Mouse (Mus musculus) hematopoietic multipotent progenitor cell, adult 10-12 weeks (in vitro differentiated cells): ENCODE measurements around the gene Rorc. TPM values are rescaled to one million over a fixed set of nuclear protein-coding genes. Genes with fewer than 3 reads are reported as not detected.

Experiments
- polyA plus RNA-seq: library from polyadenylated mRNA; stranded (reverse); fragments of >175 nt; gene quantifications from 2 replicates; pipeline ENCODE4 v1.2.3, GENCODE M21; 2012; ENCODE audit warnings: low replicate concordance

Rorc gene
- 0.68 and 0.74 TPM in 2 replicates for polyA plus RNA-seq

DNA sequence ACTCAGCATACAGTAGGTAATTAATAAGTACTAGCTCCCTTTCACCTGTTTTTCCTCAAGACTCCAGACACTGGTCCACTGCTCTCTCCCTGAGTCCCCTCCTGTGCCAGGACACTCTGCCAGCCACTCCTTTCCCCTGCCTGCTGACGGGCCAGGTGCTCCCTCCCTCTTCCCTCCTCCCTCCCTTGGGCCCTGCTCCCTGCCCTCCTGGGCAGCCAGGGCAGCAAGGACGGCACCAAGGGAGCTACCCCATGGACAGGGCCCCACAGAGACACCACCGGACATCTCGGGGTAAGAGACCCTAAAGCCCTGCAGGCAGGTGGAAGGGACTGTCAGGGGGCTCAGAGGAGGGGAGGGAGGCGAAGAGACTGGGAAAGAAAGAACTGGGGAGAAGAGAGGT is at the start of gene Rorc:
TSS of gene Rorc (plus strand) at position 154 of the 400 bp plus-strand sequence.

DNA sequence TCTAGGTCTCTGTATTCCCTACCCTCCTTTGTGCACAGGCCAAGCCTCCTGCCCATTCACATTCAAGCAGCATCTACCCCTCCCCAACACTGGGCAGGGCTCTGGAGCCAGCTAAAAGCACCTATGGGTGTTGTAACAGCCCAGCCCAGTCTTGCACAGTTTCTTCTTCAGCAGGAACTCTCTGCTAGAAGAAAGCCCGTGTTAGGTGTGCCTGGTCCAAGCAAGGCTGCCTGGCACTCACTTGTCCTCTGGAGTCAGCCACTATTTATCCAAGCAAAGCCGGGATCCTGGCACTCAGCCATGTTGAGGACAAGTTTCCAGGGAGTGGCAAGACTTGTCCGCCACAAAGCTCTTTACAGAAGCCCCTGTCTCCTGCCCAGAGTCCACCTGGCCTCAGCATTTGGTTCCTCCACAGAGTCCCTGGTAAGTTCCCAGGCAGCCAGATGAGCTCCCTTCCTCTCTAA is 30.6 kb upstream of the Rorc start, which contains the start of gene Them5:
TSS of gene Them5 (plus strand) at position 141 of the 464 bp plus-strand sequence.

DNA sequence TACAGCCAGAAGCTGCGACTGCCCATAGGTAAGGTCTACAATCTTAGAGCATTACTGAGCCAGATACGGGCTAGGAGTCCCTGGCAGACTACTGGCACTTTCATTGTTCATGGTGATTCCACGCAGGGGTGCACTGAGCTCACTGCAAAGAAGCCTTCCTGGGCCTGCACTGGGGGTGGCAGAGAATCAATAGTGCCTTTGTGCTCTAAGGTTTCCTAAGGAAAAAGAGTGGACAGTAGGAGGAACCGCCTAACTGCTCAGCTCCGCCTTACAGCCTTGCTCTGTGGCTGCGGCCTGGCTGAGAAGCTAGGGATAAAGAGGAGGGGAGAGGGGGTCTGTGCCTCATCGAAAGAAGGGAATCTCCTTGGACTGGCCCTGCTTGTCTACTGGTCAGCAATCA is 10.5 kb upstream of the Rorc start, which contains the start of gene C2cd4d:
TSS of gene C2cd4d (plus strand) at position 301 of the 400 bp plus-strand sequence.

DNA sequence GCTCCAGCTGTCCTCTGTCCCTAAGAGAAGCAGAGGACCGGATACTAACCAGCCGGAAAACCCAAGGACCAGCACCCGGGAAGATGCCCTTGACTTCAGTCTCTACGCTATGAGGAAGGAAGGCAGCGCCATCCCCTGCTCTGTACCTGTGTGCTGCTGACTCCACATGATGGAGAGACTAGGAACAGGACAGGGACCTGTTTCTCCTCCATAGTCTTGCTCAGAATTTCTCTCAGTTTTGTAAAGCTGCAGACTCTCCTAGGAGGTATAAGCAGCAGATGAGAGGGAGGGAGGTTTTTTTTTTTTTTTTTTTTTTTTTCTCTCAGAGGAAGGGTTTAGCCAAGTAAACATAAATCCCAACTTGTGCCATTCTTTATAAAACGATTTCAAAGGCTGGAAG is 25.6 kb downstream of the Rorc start, which contains the start of gene Lingo4:
TSS of gene Lingo4 (plus strand) at position 301 of the 400 bp plus-strand sequence.

DNA sequence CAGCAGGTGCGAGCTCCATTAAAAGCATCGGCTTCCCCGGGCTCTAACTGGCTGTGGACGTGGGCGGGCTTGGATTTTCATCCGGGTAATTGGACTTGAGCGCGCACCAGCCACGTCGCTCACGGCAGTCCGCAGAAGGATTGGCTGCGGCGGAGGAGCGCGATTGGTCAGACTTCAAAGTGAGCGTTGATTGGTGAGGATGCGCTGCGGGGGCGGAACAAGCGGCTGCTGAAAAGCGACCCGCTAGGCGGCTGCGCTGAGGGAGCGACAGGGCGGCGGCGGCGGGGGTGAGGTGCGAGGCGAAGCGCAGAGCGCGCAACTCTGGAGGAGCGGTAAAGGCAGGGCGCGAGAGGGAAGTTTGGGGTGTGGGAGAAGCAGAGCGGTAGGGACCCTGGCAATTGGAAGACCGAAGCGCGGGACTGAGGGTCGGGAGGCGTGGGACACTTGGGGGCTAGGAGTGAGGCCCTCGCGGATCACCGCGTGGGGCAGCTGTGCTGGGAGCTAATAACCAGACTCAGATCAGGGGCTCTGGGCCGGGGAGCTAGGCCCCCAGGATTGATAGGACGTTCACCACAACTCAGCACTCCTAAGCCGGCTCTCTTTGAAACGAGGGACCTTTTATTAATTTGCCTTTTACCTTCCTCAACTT is 40.6 kb downstream of the Rorc start, which contains the start of gene Tdrkh:
TSS of gene Tdrkh (plus strand) at position 243 of the 649 bp plus-strand sequence.

DNA sequence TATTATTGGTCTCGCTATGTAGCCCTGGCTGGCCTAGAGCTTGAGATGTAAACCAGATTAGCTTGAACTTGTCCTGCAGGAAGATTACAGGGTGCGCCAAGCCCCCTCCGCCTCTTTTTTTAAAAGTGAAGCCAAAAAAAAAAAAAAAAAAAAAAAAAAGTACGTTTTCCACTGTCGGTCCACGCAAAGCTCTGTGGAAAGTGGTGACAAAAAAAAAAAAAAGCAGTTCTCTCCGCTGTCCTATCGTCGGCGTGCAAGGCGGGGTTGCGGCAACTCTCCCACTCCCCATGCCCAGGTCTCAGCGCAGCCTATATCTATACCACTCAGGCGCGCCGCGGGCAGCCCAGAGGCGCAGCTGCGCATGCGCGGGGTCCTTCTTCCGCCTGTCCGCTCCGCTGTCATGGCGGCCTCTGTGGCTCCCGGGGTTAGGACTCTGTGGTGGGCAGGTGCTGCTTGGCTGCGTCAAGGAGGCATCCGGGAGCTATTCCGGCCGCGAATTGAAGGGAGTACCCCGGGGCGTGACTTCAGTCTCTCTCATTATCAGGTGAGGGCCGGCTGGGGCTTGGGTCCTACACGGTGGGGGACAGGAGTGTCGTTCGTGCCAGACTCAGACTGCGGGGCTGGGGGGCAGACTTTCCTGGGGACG is 70.5 kb downstream of the Rorc start, which contains the start of gene Mrpl9:
TSS of gene Mrpl9 (plus strand) at position 368 of the 646 bp plus-strand sequence.

DNA sequence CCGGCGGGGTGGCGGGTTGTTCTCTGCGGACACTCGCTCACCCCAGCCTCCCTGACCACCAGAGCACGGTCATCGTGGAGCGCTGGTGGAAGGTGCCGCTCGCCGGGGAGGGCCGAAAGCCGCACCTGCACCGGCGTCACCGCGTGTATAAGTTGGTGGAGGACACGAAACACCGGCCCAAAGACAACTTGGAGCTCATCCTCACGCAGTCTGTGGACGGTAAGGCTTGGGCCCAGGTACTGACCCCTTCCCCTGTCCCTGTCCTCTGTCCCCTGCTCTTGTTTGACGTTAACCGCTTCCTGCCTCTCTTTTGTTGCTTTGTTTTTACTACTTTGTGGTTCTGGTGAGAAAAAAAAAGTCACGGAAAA is 71.0 kb downstream of the Rorc start, which contains the start of gene Oaz3:
TSS of gene Oaz3 (minus strand) at position 319 of the 368 bp plus-strand sequence.

Other genes starting within 250 kb of the Rorc start
- not detected in 2 replicates for gene Gm10696, start 194.6 kb upstream of the Rorc start, polyA plus RNA-seq
- gene Gm5286, start 176.1 kb upstream of the Rorc start, polyA plus RNA-seq: not detected in 2 replicates
- not detected in 2 replicates for gene Gm4778, start 108.8 kb upstream of the Rorc start, polyA plus RNA-seq
- gene Them4, start 62.7 kb upstream of the Rorc start, polyA plus RNA-seq: 0.86 and 1.4 TPM in 2 replicates
- gene Them5, start 30.7 kb upstream of the Rorc start, polyA plus RNA-seq: not detected in 2 replicates
- gene C2cd4d, start 10.4 kb upstream of the Rorc start, polyA plus RNA-seq: not detected in 2 replicates
- gene Lingo4, start 25.7 kb downstream of the Rorc start, polyA plus RNA-seq: 0.57 and 0.94 TPM in 2 replicates
- 2.0 and 2.3 TPM in 2 replicates for gene Tdrkh, start 40.5 kb downstream of the Rorc start, polyA plus RNA-seq
- gene Mrpl9, start 70.5 kb downstream of the Rorc start, polyA plus RNA-seq: 35.9 and 56.2 TPM in 2 replicates
- not detected in 2 replicates for gene Oaz3, start 71.1 kb downstream of the Rorc start, polyA plus RNA-seq
- gene Celf3, start 105.5 kb downstream of the Rorc start, polyA plus RNA-seq: 0.14 and 0.24 TPM in 2 replicates
- not detected in 2 replicates for gene Riiad1, start 107.5 kb downstream of the Rorc start, polyA plus RNA-seq
- 8.7 and 10.8 TPM in 2 replicates for gene Snx27, start 209.9 kb downstream of the Rorc start, polyA plus RNA-seq